Mouse (Mus musculus) large intestine, adult 2 months (tissue): ENCODE data around the gene Cd200r1. TPM values are rescaled to one million over a fixed set of nuclear protein-coding genes. Genes with fewer than 3 reads are reported as not detected.
A peak's percentile ranks its signal among the peaks of the same experiment; 100 is the strongest.

Source experiments
- DNase-seq: peaks from one replicate; pipeline ENCODE4 v3.0.0-alpha.2; 2012; ENCODE audit warnings: low read depth, low spot score
- WGBS: fragments of 180-500 bp; shearing (Covaris S2); methylation state at CpG from one replicate; pipeline ENCODE4 v1.1.7; 2018; 5-methylcytosine and 5-hydroxymethylcytosine counted together
- polyA plus RNA-seq: library from polyadenylated mRNA; depleted of rRNA; stranded (reverse); fragments of >200 nt; gene quantifications from 2 replicates; pipeline ENCODE4 v1.2.3, GENCODE M21; 2012; rRNA removed

Gene Cd200r1
- polyA plus RNA-seq: 0.78 and 1.2 TPM in 2 replicates

- DNase-seq: no peak
These were observed at the start of gene Cd200r1 for GRCm38 (mm10) chr16:44765555-44766319. Cd200r1 (plus strand) TSS chr16:44765736.

GRCm38 (mm10) chr16:44716305-44717140 lies 49.0 kb upstream of the Cd200r1 start:
- DNase-seq: no peak
- 18% methylated on average over 10 of the region's 10 CpGs for WGBS

More at GRCm38 (mm10) chr16:44765555-44766319, at the start of gene Cd200r1:
- WGBS: 71% methylated on average over 22 of the region's 22 CpGs

DNA sequence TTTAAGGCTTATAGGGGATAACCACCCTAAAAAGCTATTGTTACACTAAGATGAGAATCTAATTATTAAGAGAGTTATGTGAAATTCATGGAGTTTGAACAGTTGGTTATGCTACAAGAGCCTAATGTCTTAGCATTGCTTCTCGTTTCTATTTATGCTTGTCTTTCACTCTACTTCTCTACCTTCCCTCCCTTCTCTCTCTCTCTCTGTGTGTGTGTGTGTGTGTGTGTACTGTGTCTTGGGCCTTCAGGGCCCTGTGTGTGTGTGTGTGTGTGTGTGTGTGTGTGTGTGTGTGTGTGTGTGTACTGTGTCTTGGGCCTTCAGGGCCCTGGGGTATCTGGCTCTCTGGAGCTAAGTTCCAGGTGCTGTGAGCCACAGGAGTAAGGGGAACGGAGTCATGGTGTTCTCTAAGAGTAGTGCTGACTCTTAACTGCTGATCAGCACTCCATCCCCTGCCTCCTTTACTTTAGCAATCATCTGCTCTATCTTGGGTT lies 48.3 kb upstream of the Cd200r1 start:
- WGBS: 62% methylated on average over 2 of the region's 2 CpGs
- DNase-seq: no peak

DNA sequence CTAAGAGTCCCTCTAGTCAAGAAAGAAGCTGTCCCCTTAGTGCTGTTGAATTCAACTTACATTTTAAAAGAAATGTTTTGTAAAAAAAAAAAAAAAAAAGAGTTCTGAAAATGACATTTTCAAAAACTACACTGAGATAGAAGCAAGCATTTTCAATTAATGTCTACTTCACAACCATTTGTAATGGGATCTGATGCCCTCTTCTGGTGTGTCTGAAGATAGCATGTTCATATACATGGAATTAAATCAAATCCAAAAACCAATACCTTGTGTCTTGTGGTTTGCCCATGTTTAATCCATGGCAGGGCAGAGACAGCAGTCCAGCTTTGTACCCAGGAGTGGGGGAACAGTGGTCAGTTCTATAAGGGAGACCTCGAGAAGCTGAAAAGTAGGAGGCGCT lies 47.7 kb upstream of the Cd200r1 start:
- DNase-seq: no peak
- 74% methylated on average over 2 of the region's 2 CpGs for WGBS

DNA sequence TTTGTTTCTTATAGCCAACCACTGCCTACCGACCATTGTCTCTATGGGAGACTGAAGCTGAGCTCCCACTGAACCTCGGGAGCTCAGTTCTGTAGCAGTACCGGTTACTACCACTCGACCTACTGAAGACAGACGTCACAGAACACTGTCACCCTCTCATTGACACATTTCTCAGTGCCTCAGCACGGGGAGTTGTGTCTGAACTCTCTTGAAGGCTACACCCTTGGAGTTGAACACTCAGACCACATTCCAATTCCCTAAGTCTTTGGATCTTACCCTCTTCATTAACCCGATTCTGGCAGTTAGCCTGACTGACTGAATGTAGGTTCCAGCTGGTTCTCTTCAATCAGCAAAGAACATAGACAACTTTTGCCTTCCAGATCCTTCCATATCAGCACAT lies 46.2 kb upstream of the Cd200r1 start:
- 73% methylated on average over 7 of the region's 7 CpGs for WGBS

DNA sequence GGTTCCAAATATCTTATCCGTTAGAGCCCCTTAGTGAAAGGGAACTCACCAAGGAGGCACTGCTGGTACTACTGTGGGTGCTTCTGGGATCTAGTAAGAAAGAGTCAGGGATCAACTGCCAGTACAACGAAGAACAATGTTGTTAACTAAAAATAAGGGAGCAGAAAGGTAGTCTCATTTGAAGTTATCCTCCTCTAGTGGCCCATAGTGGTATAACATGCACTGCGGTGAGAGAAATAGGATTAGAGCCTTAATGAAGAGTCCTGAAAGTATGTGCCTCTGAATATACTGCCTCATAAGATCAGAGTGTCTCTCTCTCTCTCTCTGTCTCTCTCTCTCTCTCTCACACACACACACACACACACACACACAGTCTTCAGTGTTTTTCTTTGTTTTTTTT lies 45.0 kb upstream of the Cd200r1 start:
- WGBS: 74% methylated on average over 3 of the region's 3 CpGs
- no peak for DNase-seq

More for the DNA sequence above, 46.2 kb upstream of the Cd200r1 start:
- DNase-seq: no peak

DNA sequence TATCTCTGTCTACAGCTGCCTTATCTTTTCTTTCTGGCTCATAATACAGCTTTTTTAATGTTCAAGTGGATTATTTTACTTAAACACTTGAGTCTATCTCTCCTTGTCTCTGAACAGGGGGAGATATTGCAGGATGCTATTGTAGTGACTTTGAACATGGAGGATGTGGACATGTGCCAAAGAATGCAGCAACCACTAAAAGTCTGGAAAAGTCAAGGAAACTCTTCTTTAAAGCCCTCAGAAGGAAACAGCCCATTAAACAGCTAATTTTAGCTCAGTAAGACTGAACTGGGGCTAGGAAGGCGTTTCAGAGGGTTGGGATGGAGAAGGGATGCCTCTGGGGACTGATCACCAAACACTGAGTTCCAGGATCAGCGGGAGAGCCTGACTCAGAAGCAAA lies 42.9 kb upstream of the Cd200r1 start:
- WGBS: 62% methylated on average over 2 of the region's 2 CpGs
- DNase-seq: no peak

GRCm38 (mm10) chr16:44724083-44724787 lies 41.3 kb upstream of the Cd200r1 start, which contains the start of gene Nepro:
Nepro (plus strand) TSS chr16:44724301.
- no peak for DNase-seq
- under 1% methylated on average over 64 of the region's 64 CpGs for WGBS

GRCm38 (mm10) chr16:44724847-44725246 lies 40.7 kb upstream of the Cd200r1 start:
- WGBS: under 1% methylated on average over 14 of the region's 14 CpGs
- no peak for DNase-seq

DNA sequence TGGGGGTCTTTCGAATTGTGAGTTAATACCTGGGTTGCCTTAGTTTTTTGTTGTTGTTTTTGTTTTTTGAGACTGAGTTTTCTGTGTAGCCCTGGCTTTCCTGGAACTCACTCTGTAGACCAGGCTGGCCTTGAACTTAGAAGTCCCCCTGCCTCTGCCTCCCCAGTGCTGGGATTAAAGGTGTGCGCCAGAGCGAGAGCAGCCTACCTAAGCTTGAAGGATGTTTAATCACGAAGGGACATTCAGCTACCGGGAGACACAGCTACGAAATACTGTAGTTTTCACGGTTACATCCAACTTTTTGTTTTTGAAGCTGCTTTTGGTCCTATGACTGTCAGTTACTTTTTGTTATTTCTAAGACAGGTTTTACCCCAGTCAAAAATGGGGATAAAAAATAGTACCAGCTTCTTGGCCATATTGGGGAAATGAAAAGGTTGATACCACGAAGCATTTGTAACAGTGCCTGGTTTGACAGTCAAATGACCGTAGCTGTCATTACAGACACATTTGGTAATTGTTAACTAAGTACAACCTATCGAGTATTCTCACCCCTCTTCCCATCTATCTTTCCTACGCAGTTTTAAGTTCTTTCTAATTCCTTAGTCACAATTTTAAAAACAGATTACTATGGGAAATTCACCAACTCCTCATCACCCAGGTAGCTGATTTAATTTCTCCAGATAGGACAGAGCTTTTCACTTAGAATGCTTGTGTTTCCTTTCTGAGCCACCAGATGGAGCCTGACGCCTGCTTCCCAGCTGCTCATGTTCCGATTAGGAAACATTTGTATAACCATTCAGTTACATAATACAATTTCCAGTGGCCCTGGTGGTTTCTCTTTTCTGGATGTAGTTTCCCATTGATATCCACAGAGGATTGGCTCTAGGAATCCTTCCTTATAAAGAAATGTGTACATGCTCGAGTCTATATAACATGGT lies 40.0 kb upstream of the Cd200r1 start:
- 15% methylated on average over 14 of the region's 14 CpGs for WGBS
- peak; percentile 83 for DNase-seq

DNA sequence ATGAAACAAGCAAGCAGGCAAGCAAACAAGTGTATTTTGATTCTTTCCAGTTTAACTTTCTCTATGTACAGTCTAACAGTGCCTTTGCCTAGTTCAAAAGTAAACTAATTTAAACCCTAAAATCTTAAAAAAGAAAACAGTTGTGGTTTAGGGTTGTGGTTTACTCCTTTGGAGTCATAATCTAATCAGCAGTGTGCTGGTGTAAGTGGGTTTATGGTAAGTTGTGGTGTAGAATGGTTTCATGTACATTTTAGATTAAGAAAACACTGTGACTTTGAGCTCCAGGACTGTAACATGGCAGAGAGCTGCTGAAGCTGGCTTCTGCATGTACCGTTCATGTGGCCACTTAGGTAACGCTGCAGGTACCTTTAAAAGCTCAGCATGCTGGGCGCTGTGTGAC lies 38.0 kb upstream of the Cd200r1 start:
- no peak for DNase-seq
- 92% methylated on average over 3 of the region's 3 CpGs for WGBS

DNA sequence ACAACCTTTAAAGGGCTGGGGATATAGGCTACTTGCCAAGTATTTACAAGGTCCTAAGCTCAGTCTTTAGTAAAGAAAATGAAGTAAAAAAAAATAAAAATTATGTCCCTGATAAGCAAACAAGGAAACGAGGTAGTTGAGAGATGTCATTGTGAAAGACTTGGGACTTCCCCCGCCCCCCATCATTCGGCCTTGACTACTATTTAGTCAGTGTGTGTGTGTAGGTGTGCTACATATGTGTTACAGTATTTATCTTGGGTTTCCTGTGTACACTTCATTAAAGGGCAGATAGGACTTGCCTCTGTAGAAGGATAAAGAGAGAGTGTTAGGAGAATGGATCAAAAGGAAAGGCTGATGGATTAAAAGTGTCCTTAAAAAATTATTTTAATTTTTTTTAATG lies 31.5 kb upstream of the Cd200r1 start:
- peak; percentile 19 for DNase-seq
- WGBS: 27% methylated on average over 3 of the region's 3 CpGs

DNA sequence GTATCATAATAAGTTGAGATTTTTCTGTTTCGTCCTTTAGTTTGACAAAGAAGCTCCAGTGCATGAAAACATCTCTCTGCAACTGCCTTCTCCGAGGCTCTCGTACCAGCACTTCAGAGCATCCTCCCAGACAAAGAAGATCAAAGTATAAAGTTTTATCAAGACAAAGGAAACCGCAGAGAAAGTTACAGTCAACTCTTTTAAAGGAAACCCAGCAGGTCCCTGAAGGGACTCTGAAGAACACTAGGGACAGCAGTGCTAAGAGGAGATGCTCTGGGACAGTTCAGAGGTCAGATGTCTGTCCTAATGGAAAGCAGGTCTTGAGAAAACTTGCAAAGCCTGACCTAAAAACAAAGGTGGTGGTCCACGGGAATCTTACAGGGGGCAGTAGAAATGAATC lies 29.9 kb upstream of the Cd200r1 start:
- WGBS: 89% methylated on average over 5 of the region's 5 CpGs
- DNase-seq: no peak

DNA sequence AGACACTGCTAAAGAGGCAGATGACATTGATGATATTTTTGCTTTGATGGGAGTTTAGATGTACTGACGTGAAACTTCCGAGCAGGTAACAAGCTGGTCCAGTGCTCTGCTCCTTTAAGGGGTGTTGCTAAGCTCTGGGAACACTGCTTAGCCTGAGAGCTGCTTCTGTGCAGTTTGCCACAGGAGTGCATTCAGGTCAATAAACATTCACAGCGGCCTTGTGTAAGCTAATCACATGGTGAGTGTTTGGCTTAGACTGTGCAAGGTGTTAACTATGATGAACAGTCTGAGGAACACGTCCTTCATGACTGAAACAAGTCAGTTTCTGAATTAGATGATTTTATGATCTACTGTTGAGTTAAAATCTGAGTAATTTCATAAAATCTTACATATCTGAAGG lies 29.4 kb upstream of the Cd200r1 start:
- 56% methylated on average over 4 of the region's 4 CpGs for WGBS
- no peak for DNase-seq

GRCm38 (mm10) chr16:44742753-44743152 lies 22.8 kb upstream of the Cd200r1 start:
- 89% methylated on average over 1 of the region's 1 CpGs for WGBS
- DNase-seq: no peak

DNA sequence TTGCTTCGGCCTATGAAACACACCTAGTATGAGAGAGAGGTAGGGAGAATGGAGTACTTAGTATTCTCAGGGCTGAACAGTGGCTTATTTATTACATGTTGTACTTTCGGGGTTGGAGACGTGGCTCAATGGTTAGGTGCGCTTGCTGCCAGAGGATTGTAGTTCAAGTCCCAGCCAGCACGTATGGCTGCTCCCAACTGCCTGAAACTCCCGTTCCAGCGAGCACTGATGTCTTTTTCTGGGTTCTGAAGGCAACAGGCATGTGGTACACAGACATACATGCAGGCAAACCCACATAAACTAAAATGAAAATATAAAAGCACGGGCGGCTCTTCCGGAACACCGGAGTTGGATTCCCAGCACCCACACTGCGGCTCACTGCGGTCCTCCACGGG lies 20.1 kb upstream of the Cd200r1 start:
- 4% methylated on average over 14 of the region's 14 CpGs for WGBS

DNA sequence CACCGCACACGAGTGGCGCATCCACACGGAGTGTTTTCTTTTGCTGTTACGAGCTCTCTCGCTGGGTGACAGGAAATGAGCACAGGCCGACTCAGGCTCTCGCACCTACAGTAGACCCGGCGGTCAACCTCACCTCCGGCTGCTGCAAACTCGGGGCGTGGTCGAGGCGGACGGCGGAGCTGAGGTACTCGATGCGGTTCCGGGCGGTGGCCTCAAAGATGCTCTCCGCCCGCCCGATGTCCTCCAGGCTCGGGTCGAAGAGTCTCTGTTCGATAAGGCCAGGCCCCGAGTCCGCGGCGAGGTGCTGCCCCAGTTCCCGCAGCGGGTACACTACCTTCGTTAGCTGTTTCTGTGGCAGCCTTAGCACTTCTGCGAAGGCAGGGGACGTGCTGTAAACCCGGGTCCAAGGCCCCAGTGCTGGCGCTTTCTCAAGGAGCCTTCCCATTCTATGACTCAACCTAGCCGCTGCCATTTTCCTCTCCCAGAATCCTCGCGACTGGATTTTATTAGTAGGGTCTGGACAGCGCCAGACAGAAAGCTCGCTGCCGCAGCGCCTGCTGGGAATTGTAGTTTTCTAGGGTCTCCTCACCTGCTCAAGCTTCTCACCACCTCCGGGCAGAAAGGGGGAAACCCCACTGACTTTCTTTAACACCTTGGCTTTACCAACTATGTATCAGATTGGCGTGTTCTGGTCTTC lies 19.5 kb upstream of the Cd200r1 start, which contains the start of gene Gtpbp8:
TSS of gene Gtpbp8 (minus strand) at position 498 of the 697 bp plus-strand sequence.
- under 1% methylated on average over 47 of the region's 47 CpGs for WGBS

More for the DNA sequence above, 20.1 kb upstream of the Cd200r1 start:
- DNase-seq: peak; percentile 13

DNA sequence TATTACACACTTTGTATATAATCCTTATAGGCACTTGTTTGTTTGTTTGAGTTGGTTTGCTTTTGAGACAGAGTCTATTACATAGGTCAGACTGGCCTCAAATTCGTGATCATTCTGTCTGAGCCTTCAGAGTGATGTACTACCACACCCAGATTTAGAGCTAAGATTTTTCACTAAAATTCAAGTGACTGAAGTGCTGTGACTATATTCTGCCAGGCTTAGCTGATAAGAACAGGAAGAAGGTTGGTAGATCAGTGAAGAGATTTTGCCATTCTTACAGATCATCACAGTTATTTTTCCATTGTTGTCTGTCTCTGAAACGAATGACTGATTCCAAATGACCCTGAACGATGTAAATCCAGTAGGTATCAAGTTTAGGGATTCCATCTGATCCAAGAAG lies 17.5 kb upstream of the Cd200r1 start:
- no peak for DNase-seq
- WGBS: 40% methylated on average over 3 of the region's 3 CpGs

More for the DNA sequence above, 19.5 kb upstream of the Cd200r1 start, which contains the start of gene Gtpbp8:
- DNase-seq: peak; percentile 92
